Mouse (Mus musculus): ENCODE measurements around the gene Cd101. TPM values are rescaled to one million over a fixed set of nuclear protein-coding genes. Genes with fewer than 3 reads are reported as not detected.

The Cd101 gene
- polyA plus RNA-seq, 1 experiment from 2014 or later: 1.0 TPM

DNA sequence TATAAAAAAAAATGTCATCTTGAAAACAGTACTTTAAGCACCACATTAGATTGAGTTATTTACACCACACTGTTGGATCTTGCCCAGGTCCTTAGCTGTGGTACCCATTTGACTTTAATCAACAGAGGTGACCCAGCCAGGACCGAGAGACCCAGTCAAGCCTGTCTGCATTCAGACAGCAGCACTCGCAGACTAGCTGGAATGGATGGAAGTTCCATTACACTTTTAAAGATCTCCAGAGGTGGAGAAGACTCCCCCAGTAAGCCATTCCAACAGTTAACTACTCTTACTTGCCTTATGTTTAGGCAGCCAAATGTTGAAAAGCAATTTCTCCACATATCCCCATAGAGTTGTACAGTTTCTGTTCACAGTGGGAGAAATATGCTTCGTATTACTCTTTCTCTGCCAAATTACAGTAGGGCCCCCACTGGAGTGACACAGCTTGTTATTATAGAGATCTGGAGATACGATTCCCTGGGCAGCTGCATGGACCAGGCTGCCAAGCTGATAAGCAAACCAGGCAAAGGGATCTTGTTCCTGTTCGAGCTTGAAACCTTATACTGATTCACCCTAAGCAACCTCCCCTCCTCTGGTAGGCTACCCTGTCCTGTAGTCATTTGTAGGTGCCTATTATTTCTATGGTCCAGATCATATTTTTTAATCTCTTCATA, 22.1 kb downstream of the Cd101 start:
- WGBS: 63% methylated on average over 5 of the region's 5 CpGs
- Histone ChIP-seq H3K27me3 (replicated peaks; ENCODE audit: control insufficient read depth, insufficient read depth, low read length) (no peaks in the 10 kb centered on the region), H3K9me3 (ENCODE audit: control insufficient read depth) (no peaks in the 10 kb centered on the region), H3K4me1 (replicated peaks; ENCODE audit: control insufficient read depth, insufficient read depth, low read length) (peaks cover 7% of the 10 kb centered on the region; the same call in 1 of the 2 replicates), H3K4me2 (replicated peaks; ENCODE audit: low read depth) (no peak overlapping the region), H3K27ac (ENCODE audit: low read depth, low read length) (no peak overlapping the region), H3K36me3 (ENCODE audit: control insufficient read depth, insufficient read depth) (no peaks in the 10 kb centered on the region), H3K9ac (ENCODE audit: low read depth, low read length) (no peak overlapping the region), H3K4me3 (ENCODE audit: low read depth, low read length) (no peak overlapping the region)
- no peak for ATAC-seq
- TF ChIP-seq CTCF (IDR thresholded peaks at IDR 0.05; ENCODE audit: low read depth): no peak

DNA sequence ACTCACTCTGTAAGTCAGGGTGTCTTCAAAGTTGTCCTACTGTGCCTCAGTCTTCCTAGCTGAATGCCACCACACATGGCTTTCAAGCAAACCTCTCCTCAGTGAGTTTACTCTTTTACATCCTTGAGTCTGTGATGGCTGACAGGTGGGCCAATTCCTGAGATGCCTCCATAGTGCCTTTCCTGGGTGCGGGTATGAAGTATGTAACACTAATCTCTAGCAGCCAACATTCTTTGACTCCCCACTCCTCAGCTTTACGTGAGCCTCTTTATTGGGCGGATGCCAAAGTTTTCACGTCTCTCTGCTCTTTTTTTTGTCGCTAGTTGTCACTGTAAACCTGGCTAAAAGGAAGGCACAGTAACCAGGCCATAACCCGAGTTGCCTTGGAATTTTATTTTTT, 24.0 kb downstream of the Cd101 start:
- no peak overlapping the region for H3K4me2 ChIP-seq (replicated peaks; ENCODE audit: low read depth)
- H3K27me3 ChIP-seq (replicated peaks; ENCODE audit: control insufficient read depth, insufficient read depth, low read length): no peaks in the 10 kb centered on the region
- ATAC-seq: no peak
- no peak for TF ChIP-seq CTCF (IDR thresholded peaks at IDR 0.05; ENCODE audit: low read depth)
- WGBS: 79% methylated on average over 6 of the region's 6 CpGs
- no peaks in the 10 kb centered on the region for H3K9me3 ChIP-seq (ENCODE audit: control insufficient read depth)
- no peak overlapping the region for H3K9ac ChIP-seq (ENCODE audit: low read depth, low read length)
- H3K36me3 ChIP-seq (ENCODE audit: control insufficient read depth, insufficient read depth): no peaks in the 10 kb centered on the region
- H3K4me1 ChIP-seq (replicated peaks; ENCODE audit: control insufficient read depth, insufficient read depth, low read length): peaks cover 7% of the 10 kb centered on the region; the same call in 1 of the 2 replicates
- no peak overlapping the region for H3K27ac ChIP-seq (ENCODE audit: low read depth, low read length)
- H3K4me3 ChIP-seq (ENCODE audit: low read depth, low read length): no peak overlapping the region

DNA sequence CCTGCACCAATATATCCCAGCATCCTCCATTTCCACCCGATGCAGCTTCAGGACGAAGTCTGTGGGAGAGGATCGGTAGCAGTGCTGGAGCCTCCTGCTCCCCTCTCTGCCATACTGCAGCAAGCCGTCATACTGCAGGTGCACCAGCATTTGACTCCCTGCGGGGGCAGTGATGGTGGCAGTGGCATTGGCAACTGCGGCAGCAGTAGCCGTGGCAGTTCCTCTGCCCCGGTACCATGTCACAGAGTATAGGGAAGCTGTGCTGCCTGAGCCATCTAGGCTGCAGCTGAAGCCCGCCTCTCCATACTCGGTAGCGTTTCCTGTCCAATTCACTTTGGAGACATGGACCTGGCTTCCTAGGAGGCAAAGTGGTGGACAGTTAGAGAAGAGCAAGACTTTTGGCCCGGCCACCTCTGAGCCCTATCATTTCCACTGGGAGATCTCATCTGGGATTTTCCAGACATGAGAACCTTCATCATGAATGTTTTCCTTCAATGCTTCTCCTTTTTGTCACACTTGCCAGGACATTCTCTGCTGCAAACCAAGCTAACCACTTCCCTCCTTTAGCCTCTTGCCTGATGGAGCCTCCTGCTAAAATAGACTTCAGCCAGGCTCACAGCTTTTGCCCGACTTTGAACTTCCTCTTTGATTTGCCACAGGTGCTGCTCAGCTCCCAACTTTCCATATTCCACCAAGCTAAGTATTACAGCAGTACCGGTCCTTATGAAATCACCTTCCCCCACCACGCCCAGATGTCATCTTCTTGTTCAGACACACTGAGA, 25.6 kb downstream of the Cd101 start:
- no peak for ATAC-seq
- Histone ChIP-seq H3K36me3 (ENCODE audit: control insufficient read depth, insufficient read depth) (no peaks in the 10 kb centered on the region), H3K4me1 (replicated peaks; ENCODE audit: control insufficient read depth, insufficient read depth, low read length) (0 out of 2 replicates have a peak, but pooled peaks cover 7% of the 10 kb centered on the region), H3K27me3 (replicated peaks; ENCODE audit: control insufficient read depth, insufficient read depth, low read length) (no peaks in the 10 kb centered on the region), H3K27ac (ENCODE audit: low read depth, low read length) (no peak overlapping the region), H3K4me3 (ENCODE audit: low read depth, low read length) (no peak overlapping the region), H3K4me2 (replicated peaks; ENCODE audit: low read depth) (no peak overlapping the region), H3K9me3 (ENCODE audit: control insufficient read depth) (no peaks in the 10 kb centered on the region), H3K9ac (ENCODE audit: low read depth, low read length) (no peak overlapping the region)
- 0 out of 2 replicates have a peak, but pooled peaks have one; percentile 20 for TF ChIP-seq CTCF (IDR thresholded peaks at IDR 0.05; ENCODE audit: low read depth)
- 83% methylated on average over 15 of the region's 15 CpGs for WGBS

DNA sequence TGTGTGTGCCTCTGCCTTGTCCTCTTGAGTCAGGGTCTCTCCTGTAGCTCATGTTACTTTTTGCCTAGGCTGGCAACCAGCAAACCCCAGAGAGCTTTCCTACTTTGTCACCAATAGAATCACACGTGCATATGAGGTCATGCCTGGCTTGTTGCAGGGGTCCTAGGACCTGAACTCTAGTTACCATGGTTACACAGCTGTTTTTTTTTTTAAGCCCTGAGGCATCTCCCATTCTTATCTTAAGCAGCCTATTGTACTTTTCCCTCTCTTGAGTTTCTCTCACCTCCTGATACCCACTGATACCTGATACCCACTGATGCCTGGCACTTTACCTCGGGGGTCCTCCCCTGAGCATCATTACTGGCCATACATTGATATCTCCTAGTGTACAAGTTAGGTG, 29.6 kb downstream of the Cd101 start:
- WGBS: 38% methylated on average over 2 of the region's 2 CpGs
- Histone ChIP-seq H3K27me3 (replicated peaks; ENCODE audit: control insufficient read depth, insufficient read depth, low read length) (no peaks in the 10 kb centered on the region), H3K36me3 (ENCODE audit: control insufficient read depth, insufficient read depth) (no peaks in the 10 kb centered on the region), H3K4me3 (ENCODE audit: low read depth, low read length) (no peak overlapping the region), H3K27ac (ENCODE audit: low read depth, low read length) (no peak overlapping the region), H3K4me2 (replicated peaks; ENCODE audit: low read depth) (no peak overlapping the region), H3K9ac (ENCODE audit: low read depth, low read length) (no peak overlapping the region), H3K9me3 (ENCODE audit: control insufficient read depth) (no peaks in the 10 kb centered on the region), H3K4me1 (replicated peaks; ENCODE audit: control insufficient read depth, insufficient read depth, low read length) (no peaks in the 10 kb centered on the region)
- ATAC-seq: no peak
- TF ChIP-seq CTCF (IDR thresholded peaks at IDR 0.05; ENCODE audit: low read depth): no peak

DNA sequence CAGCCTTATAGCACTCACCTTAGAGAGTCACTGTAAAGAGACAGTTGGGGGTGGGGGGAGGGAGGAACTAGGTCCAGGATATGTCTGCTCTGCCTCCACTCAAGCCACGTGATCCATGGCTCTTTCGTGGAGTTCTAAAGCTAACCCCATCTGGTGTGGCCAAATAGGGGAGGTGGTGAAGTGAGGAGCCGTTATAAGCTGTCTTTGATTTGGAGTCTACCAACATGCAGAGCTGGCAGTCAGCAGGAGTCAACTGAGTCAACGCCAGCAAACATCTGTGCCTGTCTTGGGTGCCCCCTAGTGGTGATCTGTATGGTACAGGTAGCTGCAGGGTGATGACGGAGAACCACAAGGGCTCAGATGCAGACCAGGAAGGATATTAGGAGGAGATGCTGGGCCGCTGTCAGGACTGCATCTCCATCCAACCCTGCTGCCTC, 30.4 kb downstream of the Cd101 start:
- WGBS: 15% methylated on average over 6 of the region's 6 CpGs
- Histone ChIP-seq H3K4me2 (replicated peaks; ENCODE audit: low read depth) (peak overlapping the region; percentile 35; the same call in 1 of the 2 replicates), H3K9ac (ENCODE audit: low read depth, low read length) (no peak overlapping the region), H3K9me3 (ENCODE audit: control insufficient read depth) (no peaks in the 10 kb centered on the region), H3K4me3 (ENCODE audit: low read depth, low read length) (no peak overlapping the region), H3K27me3 (replicated peaks; ENCODE audit: control insufficient read depth, insufficient read depth, low read length) (no peaks in the 10 kb centered on the region), H3K36me3 (ENCODE audit: control insufficient read depth, insufficient read depth) (no peaks in the 10 kb centered on the region), H3K27ac (ENCODE audit: low read depth, low read length) (no peak overlapping the region), H3K4me1 (replicated peaks; ENCODE audit: control insufficient read depth, insufficient read depth, low read length) (no peaks in the 10 kb centered on the region)
- ATAC-seq: no peak
- peak; percentile 94 for TF ChIP-seq CTCF (IDR thresholded peaks at IDR 0.05; ENCODE audit: low read depth)

DNA sequence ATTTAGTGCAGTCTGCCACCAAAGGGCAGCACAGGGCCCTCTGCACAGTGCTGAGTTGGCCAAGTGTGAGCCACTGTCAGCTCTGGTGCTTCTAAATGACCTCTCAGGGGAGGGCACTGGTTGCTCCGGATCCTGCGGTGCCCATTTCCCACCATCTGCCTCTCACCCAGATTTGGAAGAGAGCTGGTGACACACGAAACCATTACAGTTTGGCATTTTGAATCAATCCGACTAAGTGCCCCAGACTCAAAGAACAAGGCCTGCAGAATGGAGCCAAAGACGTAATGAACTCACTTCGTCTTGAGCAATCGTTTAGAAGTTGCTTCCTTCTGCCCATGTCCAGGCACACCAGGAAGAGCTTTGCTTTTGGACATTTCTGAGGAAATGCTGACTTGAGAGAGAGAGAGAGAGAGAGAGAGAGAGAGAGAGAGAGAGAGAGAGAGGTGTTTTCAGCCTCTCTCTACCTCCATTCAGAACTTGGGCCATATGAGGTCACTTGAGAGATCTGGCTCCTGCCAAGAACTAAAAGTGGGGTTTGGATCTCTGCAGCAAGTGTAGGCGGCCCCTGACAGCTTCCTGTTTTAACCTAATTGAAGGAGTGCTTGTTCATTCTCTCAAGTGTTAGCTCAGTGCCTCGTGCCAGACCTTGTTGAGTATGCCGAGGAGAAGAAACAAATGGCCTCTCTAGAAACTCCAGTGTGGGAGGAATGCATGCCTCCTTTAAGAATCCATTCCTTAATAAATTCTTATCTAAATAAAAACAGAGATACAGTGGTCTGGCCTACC, 31.4 kb downstream of the Cd101 start:
- Histone ChIP-seq H3K4me2 (replicated peaks; ENCODE audit: low read depth) (no peak overlapping the region), H3K27ac (ENCODE audit: low read depth, low read length) (no peak overlapping the region), H3K9ac (ENCODE audit: low read depth, low read length) (no peak overlapping the region), H3K9me3 (ENCODE audit: control insufficient read depth) (no peaks in the 10 kb centered on the region), H3K27me3 (replicated peaks; ENCODE audit: control insufficient read depth, insufficient read depth, low read length) (no peaks in the 10 kb centered on the region), H3K4me3 (ENCODE audit: low read depth, low read length) (no peak overlapping the region), H3K4me1 (replicated peaks; ENCODE audit: control insufficient read depth, insufficient read depth, low read length) (no peaks in the 10 kb centered on the region), H3K36me3 (ENCODE audit: control insufficient read depth, insufficient read depth) (no peaks in the 10 kb centered on the region)
- TF ChIP-seq CTCF (IDR thresholded peaks at IDR 0.05; ENCODE audit: low read depth): no peak
- no peak for ATAC-seq
- WGBS: 68% methylated on average over 10 of the region's 10 CpGs
